Mouse (Mus musculus): ENCODE measurements at regions not wholly inside any gene's neighbourhood (a gene's known extent, or its start where the extent isn't known, plus 50 kb on each side); places are given as distances from the start of the nearest gene placed in this dataset.

DNA sequence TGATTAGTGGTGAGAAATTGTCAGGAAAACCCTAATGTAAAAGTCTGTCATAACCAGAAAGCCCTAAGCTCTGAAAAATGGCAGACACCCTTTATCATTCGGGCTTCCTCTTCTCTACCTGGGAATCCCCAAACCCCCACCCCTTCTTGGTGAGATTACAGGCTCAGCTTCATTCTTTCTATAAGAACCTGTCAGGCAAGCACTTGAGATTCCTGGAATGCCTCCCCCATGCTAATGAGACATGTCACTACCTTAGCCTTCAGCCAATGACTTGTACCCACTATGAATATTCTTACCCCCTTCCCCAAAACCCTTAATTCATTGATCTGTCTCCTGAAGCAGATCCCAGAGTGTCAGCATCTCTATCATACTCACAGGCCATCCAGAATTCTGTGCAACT lies 254.5 kb upstream of the Gcfc2 start:
- no peaks in the 10 kb centered on the region for H3K27me3 ChIP-seq
- no peak overlapping the region for H3K27ac ChIP-seq
- no peaks in the 10 kb centered on the region for H3K36me3 ChIP-seq
- ATAC-seq (replicated peaks; ENCODE audit: low FRiP score) = no peak
- no peak overlapping the region for H3K9ac ChIP-seq
- no peaks in the 10 kb centered on the region for H3K9me3 ChIP-seq (replicated peaks)
- H3K4me3 ChIP-seq (replicated peaks) = no peak overlapping the region
- no peak overlapping the region for H3K4me2 ChIP-seq
- no peaks in the 10 kb centered on the region for H3K4me1 ChIP-seq
- 77% methylated on average over 1 of the region's 1 CpGs for WGBS

DNA sequence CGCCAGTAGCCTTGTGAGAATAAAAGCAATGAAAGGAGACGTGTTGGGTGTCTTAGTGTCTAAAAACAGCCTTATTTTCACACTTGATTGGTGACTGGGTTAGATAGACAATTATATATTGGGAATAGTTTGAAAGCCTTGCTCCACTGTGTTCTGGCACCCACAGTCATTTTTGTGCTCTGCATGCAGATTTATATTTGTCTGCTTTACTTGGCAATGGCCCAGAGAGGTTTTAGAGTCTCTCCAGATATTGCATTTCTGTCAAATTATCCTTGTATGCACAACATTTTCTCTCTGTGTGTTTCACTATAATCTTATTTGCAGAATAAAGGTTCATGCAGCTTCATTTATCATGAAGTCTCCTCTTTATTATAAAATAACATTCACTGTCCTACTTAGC lies 250.2 kb upstream of the Gcfc2 start:
- WGBS = 74% methylated on average over 2 of the region's 2 CpGs
- H3K4me1 ChIP-seq = no peaks in the 10 kb centered on the region
- no peaks in the 10 kb centered on the region for H3K36me3 ChIP-seq
- H3K27me3 ChIP-seq = no peaks in the 10 kb centered on the region
- H3K9me3 ChIP-seq (replicated peaks) = no peaks in the 10 kb centered on the region
- H3K4me2 ChIP-seq = no peak overlapping the region
- H3K4me3 ChIP-seq (replicated peaks) = no peak overlapping the region
- ATAC-seq (replicated peaks; ENCODE audit: low FRiP score) = no peak
- H3K27ac ChIP-seq = no peak overlapping the region
- no peak overlapping the region for H3K9ac ChIP-seq

GRCm38 (mm10) chr6:81697284-81697683 lies 226.2 kb upstream of the Gcfc2 start:
- Histone ChIP-seq H3K4me3 (replicated peaks) (no peak overlapping the region), H3K4me1 (no peaks in the 10 kb centered on the region), H3K9me3 (replicated peaks) (no peaks in the 10 kb centered on the region), H3K27ac (no peak overlapping the region), H3K9ac (no peak overlapping the region), H3K4me2 (no peak overlapping the region), H3K27me3 (no peaks in the 10 kb centered on the region), H3K36me3 (no peaks in the 10 kb centered on the region)
- WGBS = 44% methylated on average over 7 of the region's 7 CpGs
- no peak for ATAC-seq (replicated peaks; ENCODE audit: low FRiP score)

DNA sequence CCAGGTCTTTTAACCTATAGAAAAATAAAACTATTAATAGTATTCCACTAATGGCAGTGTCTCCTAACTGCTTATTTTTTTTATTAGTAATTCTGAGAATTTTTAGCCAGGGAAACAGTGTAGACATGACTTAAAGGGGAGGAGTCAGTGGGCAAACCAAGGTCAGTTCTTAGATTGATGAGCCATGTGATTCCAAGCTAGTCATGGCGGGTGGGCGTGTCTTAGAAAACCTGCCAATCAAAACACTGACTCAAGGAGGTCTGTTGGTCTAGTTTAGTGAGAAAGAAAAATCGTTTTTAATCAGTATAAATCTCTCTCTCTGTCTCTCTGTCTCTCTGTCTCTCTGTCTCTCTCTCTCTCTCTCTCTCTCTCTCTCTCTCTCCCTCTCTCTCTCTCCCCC lies 225.3 kb upstream of the Gcfc2 start:
- WGBS = 65% methylated on average over 3 of the region's 3 CpGs
- Histone ChIP-seq H3K4me1 (no peaks in the 10 kb centered on the region), H3K27ac (no peak overlapping the region), H3K4me3 (replicated peaks) (no peak overlapping the region), H3K27me3 (no peaks in the 10 kb centered on the region), H3K36me3 (no peaks in the 10 kb centered on the region), H3K4me2 (no peak overlapping the region), H3K9me3 (replicated peaks) (no peaks in the 10 kb centered on the region), H3K9ac (no peak overlapping the region)
- no peak for ATAC-seq (replicated peaks; ENCODE audit: low FRiP score)

DNA sequence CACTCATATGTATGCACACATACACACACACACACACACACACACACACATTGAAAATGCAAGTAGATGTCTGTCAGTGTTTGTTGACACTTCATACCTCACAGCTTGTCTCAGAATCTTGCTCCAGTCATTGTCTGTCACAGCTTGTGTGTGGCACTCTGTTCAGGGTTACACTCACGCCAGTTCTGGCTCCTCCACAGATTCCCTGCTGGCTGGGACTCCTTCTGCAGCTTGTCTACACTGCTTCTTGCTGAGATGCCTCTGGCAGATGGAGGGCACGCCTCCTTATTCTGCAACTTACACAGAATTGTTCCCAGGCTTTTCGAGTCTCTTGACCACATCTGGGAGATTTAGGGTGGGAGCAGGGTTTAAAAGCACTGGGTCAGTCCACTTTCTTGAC lies 208.6 kb upstream of the Gcfc2 start:
- ATAC-seq (replicated peaks; ENCODE audit: low FRiP score) = no peak; the same call in 1 of the 2 replicates
- Histone ChIP-seq H3K4me3 (replicated peaks) (no peak overlapping the region), H3K27ac (no peak overlapping the region), H3K27me3 (no peaks in the 10 kb centered on the region), H3K4me1 (no peaks in the 10 kb centered on the region), H3K9me3 (replicated peaks) (no peaks in the 10 kb centered on the region), H3K9ac (no peak overlapping the region), H3K4me2 (no peak overlapping the region), H3K36me3 (no peaks in the 10 kb centered on the region)
- WGBS = 61% methylated on average over 3 of the region's 3 CpGs

- Histone ChIP-seq H3K27ac (no peak overlapping the region), H3K9me3 (replicated peaks) (no peaks in the 10 kb centered on the region), H3K9ac (no peak overlapping the region), H3K4me3 (replicated peaks) (no peak overlapping the region), H3K4me2 (no peak overlapping the region), H3K27me3 (no peaks in the 10 kb centered on the region), H3K36me3 (no peaks in the 10 kb centered on the region), H3K4me1 (no peaks in the 10 kb centered on the region)
- WGBS = 70% methylated on average over 5 of the region's 5 CpGs
- no peak for ATAC-seq (replicated peaks; ENCODE audit: low FRiP score)
These were observed 207.1 kb upstream of the Gcfc2 start for GRCm38 (mm10) chr6:81716371-81716770.

- no peaks in the 10 kb centered on the region for H3K27me3 ChIP-seq
- 81% methylated on average over 4 of the region's 4 CpGs for WGBS
- H3K9ac ChIP-seq = no peak overlapping the region
- no peaks in the 10 kb centered on the region for H3K36me3 ChIP-seq
- no peak overlapping the region for H3K4me3 ChIP-seq (replicated peaks)
- H3K4me2 ChIP-seq = no peak overlapping the region
- no peaks in the 10 kb centered on the region for H3K9me3 ChIP-seq (replicated peaks)
- no peaks in the 10 kb centered on the region for H3K4me1 ChIP-seq
- ATAC-seq (replicated peaks; ENCODE audit: low FRiP score) = no peak
- no peak overlapping the region for H3K27ac ChIP-seq
These were observed 198.6 kb upstream of the Gcfc2 start for GRCm38 (mm10) chr6:81724601-81725545.

DNA sequence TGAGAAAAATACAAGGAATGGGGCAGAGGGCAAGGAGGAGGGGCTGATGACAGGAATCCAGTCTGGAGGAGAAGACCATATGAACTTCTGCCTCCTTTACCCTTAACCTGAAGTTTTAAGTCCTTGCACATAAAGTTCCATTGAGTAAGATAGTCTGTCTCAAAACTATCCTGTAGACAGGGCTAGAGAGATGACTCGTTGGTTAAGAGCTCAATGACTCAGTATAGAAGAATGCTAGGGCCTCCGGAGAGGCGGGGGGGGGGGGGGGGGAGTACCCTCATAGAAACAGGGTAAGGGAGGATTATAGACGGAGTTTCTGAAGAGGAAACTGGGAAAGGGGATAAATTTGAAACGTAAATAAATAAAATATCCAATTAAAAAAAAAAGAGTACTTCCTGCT lies 191.8 kb upstream of the Gcfc2 start:
- Histone ChIP-seq H3K4me3 (replicated peaks) (no peak overlapping the region), H3K27me3 (no peaks in the 10 kb centered on the region), H3K27ac (no peak overlapping the region), H3K9me3 (replicated peaks) (no peaks in the 10 kb centered on the region), H3K4me2 (no peak overlapping the region), H3K36me3 (no peaks in the 10 kb centered on the region), H3K9ac (no peak overlapping the region), H3K4me1 (no peaks in the 10 kb centered on the region)
- ATAC-seq (replicated peaks; ENCODE audit: low FRiP score) = no peak
- WGBS = 54% methylated on average over 4 of the region's 5 CpGs

DNA sequence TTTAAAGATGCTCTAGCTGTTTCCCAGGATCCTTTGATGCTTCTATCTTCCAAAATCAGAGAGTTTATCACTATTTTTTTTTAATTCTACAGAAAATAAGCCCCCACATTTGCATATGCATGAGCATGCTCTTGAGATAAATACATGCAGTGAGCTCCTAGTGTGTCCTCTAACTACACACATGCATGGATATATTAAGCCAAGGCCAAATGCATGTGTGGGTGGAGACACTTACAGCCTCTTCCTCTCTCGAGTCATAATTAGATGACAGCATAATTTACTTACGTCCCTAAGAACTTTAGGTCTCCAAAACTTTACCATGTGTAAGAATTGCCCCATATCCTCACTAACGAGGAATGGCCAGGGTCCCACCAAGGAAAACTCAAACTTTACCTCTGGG lies 189.9 kb upstream of the Gcfc2 start:
- ATAC-seq (replicated peaks; ENCODE audit: low FRiP score) = no peak
- H3K4me1 ChIP-seq = no peaks in the 10 kb centered on the region
- no peaks in the 10 kb centered on the region for H3K27me3 ChIP-seq
- 73% methylated on average over 3 of the region's 3 CpGs for WGBS
- no peak overlapping the region for H3K4me3 ChIP-seq (replicated peaks)
- H3K9me3 ChIP-seq (replicated peaks) = no peaks in the 10 kb centered on the region
- no peak overlapping the region for H3K4me2 ChIP-seq
- H3K9ac ChIP-seq = no peak overlapping the region
- no peak overlapping the region for H3K27ac ChIP-seq
- no peaks in the 10 kb centered on the region for H3K36me3 ChIP-seq

DNA sequence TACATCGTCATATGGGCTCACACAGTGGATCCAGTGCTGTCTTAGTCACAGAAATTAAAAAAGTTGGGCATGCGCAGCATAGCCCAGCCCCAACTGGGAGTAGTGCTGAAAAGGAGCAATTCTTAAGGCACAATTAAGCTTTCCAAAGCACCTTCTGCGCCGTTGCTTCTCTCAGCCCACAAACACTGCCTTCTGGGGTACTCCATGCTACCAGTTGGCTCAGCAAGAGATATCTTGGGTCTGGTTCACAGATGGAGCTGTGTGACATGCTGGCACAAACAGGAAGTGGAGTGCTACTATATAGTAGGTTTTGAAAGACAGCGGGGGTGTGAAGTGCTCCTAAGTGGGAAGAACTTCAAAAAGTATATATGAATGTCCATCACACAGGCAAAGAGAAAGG lies 185.0 kb upstream of the Gcfc2 start:
- Histone ChIP-seq H3K4me1 (no peaks in the 10 kb centered on the region), H3K4me2 (no peak overlapping the region), H3K36me3 (no peaks in the 10 kb centered on the region), H3K9me3 (replicated peaks) (no peaks in the 10 kb centered on the region), H3K27ac (no peak overlapping the region), H3K9ac (no peak overlapping the region), H3K4me3 (replicated peaks) (no peak overlapping the region), H3K27me3 (no peaks in the 10 kb centered on the region)
- 90% methylated on average over 5 of the region's 5 CpGs for WGBS
- no peak for ATAC-seq (replicated peaks; ENCODE audit: low FRiP score)

GRCm38 (mm10) chr6:81749681-81750080 lies 173.8 kb upstream of the Gcfc2 start:
- Histone ChIP-seq H3K4me2 (no peak overlapping the region), H3K36me3 (no peaks in the 10 kb centered on the region), H3K9ac (no peak overlapping the region), H3K27ac (no peak overlapping the region), H3K27me3 (no peaks in the 10 kb centered on the region), H3K9me3 (replicated peaks) (no peaks in the 10 kb centered on the region; the same call in 1 of the 2 replicates), H3K4me3 (replicated peaks) (no peak overlapping the region), H3K4me1 (no peaks in the 10 kb centered on the region)
- 54% methylated on average over 3 of the region's 3 CpGs for WGBS
- ATAC-seq (replicated peaks; ENCODE audit: low FRiP score) = no peak

DNA sequence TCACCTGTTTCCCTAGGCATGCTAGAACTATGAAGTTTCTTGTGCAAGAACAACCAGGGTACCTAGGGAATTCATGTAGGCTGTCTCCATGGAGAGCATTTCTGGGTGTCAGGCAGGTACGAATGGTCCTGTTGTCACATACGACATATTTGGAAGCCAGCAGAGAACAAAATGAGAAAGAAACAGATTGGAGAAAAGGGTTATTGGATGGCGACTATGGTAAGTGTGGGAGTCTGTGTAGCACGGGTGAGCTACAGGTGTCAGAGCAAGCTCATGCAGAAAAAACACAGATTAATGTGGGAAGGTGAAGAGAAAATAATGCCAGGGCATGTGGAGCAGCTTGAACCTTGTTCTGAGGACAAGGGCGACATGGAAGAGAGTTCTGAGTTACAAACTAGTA lies 171.8 kb upstream of the Gcfc2 start:
- Histone ChIP-seq H3K27me3 (no peaks in the 10 kb centered on the region), H3K9ac (no peak overlapping the region), H3K9me3 (replicated peaks) (no peaks in the 10 kb centered on the region; the same call in 1 of the 2 replicates), H3K4me3 (replicated peaks) (no peak overlapping the region), H3K36me3 (no peaks in the 10 kb centered on the region), H3K4me2 (no peak overlapping the region), H3K4me1 (no peaks in the 10 kb centered on the region), H3K27ac (no peak overlapping the region)
- WGBS = 80% methylated on average over 5 of the region's 5 CpGs
- ATAC-seq (replicated peaks; ENCODE audit: low FRiP score) = no peak

GRCm38 (mm10) chr6:81756242-81756641 lies 167.2 kb upstream of the Gcfc2 start:
- Histone ChIP-seq H3K27me3 (no peaks in the 10 kb centered on the region), H3K27ac (no peak overlapping the region), H3K36me3 (no peaks in the 10 kb centered on the region), H3K4me1 (no peaks in the 10 kb centered on the region), H3K9me3 (replicated peaks) (no peaks in the 10 kb centered on the region), H3K9ac (no peak overlapping the region), H3K4me2 (no peak overlapping the region), H3K4me3 (replicated peaks) (no peak overlapping the region)
- WGBS = 72% methylated on average over 7 of the region's 7 CpGs
- no peak for ATAC-seq (replicated peaks; ENCODE audit: low FRiP score)
